Mouse (Mus musculus): ENCODE data around the gene Ptch2. TPM values are rescaled to one million over a fixed set of nuclear protein-coding genes. Genes with fewer than 3 reads are reported as not detected.

Gene Ptch2
- polyA plus RNA-seq, 1 experiment from 2014 or later = 6.4 TPM

Small RNAs within 50 kb of the gene (microRNA-seq; reads per million reads assigned to microRNA genes)
- gene Gm22398 = not detected

Other genes starting within 250 kb of the Ptch2 start
- gene Zswim5, start 218.7 kb upstream of the Ptch2 start, polyA plus RNA-seq (2014; fragmentation: Nextera tagmentation; extraction: Ambion mirVana) = 6.4 and 8.1 TPM in 2 replicates
- gene Urod, start 101.7 kb upstream of the Ptch2 start, polyA plus RNA-seq (2014; fragmentation: Nextera tagmentation; extraction: Ambion mirVana) = 56.0 and 59.0 TPM in 2 replicates
- 19.3 and 22.6 TPM in 2 replicates for gene Hectd3, start 100.8 kb upstream of the Ptch2 start, polyA plus RNA-seq (2014; fragmentation: Nextera tagmentation; extraction: Ambion mirVana)
- gene Eif2b3, start 76.7 kb upstream of the Ptch2 start, polyA plus RNA-seq (2014; fragmentation: Nextera tagmentation; extraction: Ambion mirVana) = 54.6 and 54.9 TPM in 2 replicates
- 2.7 and 3.9 TPM in 2 replicates for gene Btbd19, start 29.6 kb downstream of the Ptch2 start, polyA plus RNA-seq (2014; fragmentation: Nextera tagmentation; extraction: Ambion mirVana)
- gene Tctex1d4, start 30.7 kb downstream of the Ptch2 start, polyA plus RNA-seq (2014; fragmentation: Nextera tagmentation; extraction: Ambion mirVana) = not detected in 2 replicates
- gene Plk3, start 37.9 kb downstream of the Ptch2 start, polyA plus RNA-seq (2014; fragmentation: Nextera tagmentation; extraction: Ambion mirVana) = 16.1 and 19.1 TPM in 2 replicates
- gene Rps8, start 60.2 kb downstream of the Ptch2 start, polyA plus RNA-seq (2014; fragmentation: Nextera tagmentation; extraction: Ambion mirVana) = 549 and 599 TPM in 2 replicates
- 3.5 and 6.0 TPM in 2 replicates for gene Kif2c, start 86.6 kb downstream of the Ptch2 start, polyA plus RNA-seq (2014; fragmentation: Nextera tagmentation; extraction: Ambion mirVana)
- gene Tmem53, start 155.9 kb downstream of the Ptch2 start, polyA plus RNA-seq (2014; fragmentation: Nextera tagmentation; extraction: Ambion mirVana) = 6.4 and 7.3 TPM in 2 replicates
- gene Armh1, start 156.1 kb downstream of the Ptch2 start, polyA plus RNA-seq (2014; fragmentation: Nextera tagmentation; extraction: Ambion mirVana) = 0.46 and 0.86 TPM in 2 replicates